Mouse (Mus musculus) erythroblast, embryonic 14.5 days (primary cell): Measurements from ENCODE around the gene Mcoln2. TPM values are rescaled to one million over a fixed set of nuclear protein-coding genes. Genes with fewer than 3 reads are reported as not detected.

Experiments
- H3K27me3 ChIP-seq: 2 replicates; pipeline ENCODE4 v1.6.1; 2012; ENCODE audit warnings: inconsistent platforms; ENCODE audit not compliant: control insufficient read depth
- H3K36me3 ChIP-seq: 2 replicates; pipeline ENCODE4 v1.6.1; 2012; ENCODE audit warnings: mild to moderate bottlenecking, inconsistent platforms; ENCODE audit not compliant: control insufficient read depth
- H3K4me1 ChIP-seq: 2 replicates; pipeline ENCODE4 v1.6.1; 2012; ENCODE audit warnings: inconsistent platforms; ENCODE audit not compliant: control insufficient read depth
- H3K4me3 ChIP-seq: replicated peaks from 2 replicates; pipeline ENCODE3; 2012; ENCODE audit warnings: moderate library complexity, mild to moderate bottlenecking, inconsistent platforms
- H3K9me3 ChIP-seq: 2 replicates; pipeline ENCODE4 v1.6.1; 2012; ENCODE audit warnings: low read length, inconsistent platforms, mixed read lengths; ENCODE audit not compliant: control insufficient read depth
- GATA1 ChIP-seq: IDR thresholded peaks from 2 replicates; pipeline ENCODE4 v1.6.1; 2012; ENCODE audit warnings: low read length, inconsistent platforms, mixed read lengths
- TAL1 ChIP-seq: IDR thresholded peaks from 3 replicates; pipeline ENCODE4 v1.6.1; 2012; ENCODE audit warnings: low read length, inconsistent platforms, mixed read lengths
- polyA plus RNA-seq: library from polyadenylated mRNA; stranded (reverse); fragments of >175 nt; gene quantifications from 2 replicates; pipeline ENCODE4 v1.2.3, GENCODE M21; 2012

Gene Mcoln2
- polyA plus RNA-seq, 1 experiment, result not detected

GRCm38 (mm10) chr3:146152913-146153312 lies 3.3 kb downstream of the Mcoln2 start:
- Histone ChIP-seq H3K9me3 (no peaks in the 10 kb centered on the region), H3K27me3 (peaks cover 18% of the 10 kb centered on the region), H3K36me3 (no peaks in the 10 kb centered on the region), H3K4me3 (no peak overlapping the region), H3K4me1 (peaks cover 4% of the 10 kb centered on the region)
- TF ChIP-seq GATA1 (no peak), TAL1 (no peak)

GRCm38 (mm10) chr3:146153862-146154611 lies 4.4 kb downstream of the Mcoln2 start:
- Histone ChIP-seq H3K27me3 (peaks cover 17% of the 10 kb centered on the region), H3K9me3 (no peaks in the 10 kb centered on the region), H3K4me3 (no peak overlapping the region), H3K4me1 (peaks cover 4% of the 10 kb centered on the region), H3K36me3 (no peaks in the 10 kb centered on the region)
- TF ChIP-seq TAL1 (no peak), GATA1 (no peak)

- no peak for TF ChIP-seq TAL1
- no peak for TF ChIP-seq GATA1
- Histone ChIP-seq H3K9me3 (no peaks in the 10 kb centered on the region), H3K4me1 (no peaks in the 10 kb centered on the region), H3K27me3 (no peaks in the 10 kb centered on the region), H3K36me3 (no peaks in the 10 kb centered on the region), H3K4me3 (no peak overlapping the region)
These were observed 6.3 kb downstream of the Mcoln2 start for GRCm38 (mm10) chr3:146155628-146156576.

- no peak for TF ChIP-seq TAL1
- no peak for TF ChIP-seq GATA1
- Histone ChIP-seq H3K4me1 (no peaks in the 10 kb centered on the region), H3K36me3 (no peaks in the 10 kb centered on the region), H3K27me3 (no peaks in the 10 kb centered on the region), H3K9me3 (no peaks in the 10 kb centered on the region), H3K4me3 (no peak overlapping the region)
These were observed 7.2 kb downstream of the Mcoln2 start for GRCm38 (mm10) chr3:146156811-146157210.

- no peak for TF ChIP-seq GATA1
- TF ChIP-seq TAL1, result no peak
- no peaks in the 10 kb centered on the region for H3K9me3 ChIP-seq
- no peak overlapping the region for H3K4me3 ChIP-seq
- H3K36me3 ChIP-seq, result no peaks in the 10 kb centered on the region
- no peaks in the 10 kb centered on the region for H3K4me1 ChIP-seq
- H3K27me3 ChIP-seq, result no peaks in the 10 kb centered on the region
These were observed 8.4 kb downstream of the Mcoln2 start for GRCm38 (mm10) chr3:146158039-146158438.

GRCm38 (mm10) chr3:146159360-146159759 lies 9.7 kb downstream of the Mcoln2 start:
- H3K36me3 ChIP-seq, result no peaks in the 10 kb centered on the region
- TF ChIP-seq GATA1, result no peak
- TF ChIP-seq TAL1, result no peak
- H3K4me3 ChIP-seq, result no peak overlapping the region
- no peaks in the 10 kb centered on the region for H3K4me1 ChIP-seq
- no peaks in the 10 kb centered on the region for H3K9me3 ChIP-seq
- no peaks in the 10 kb centered on the region for H3K27me3 ChIP-seq

- Histone ChIP-seq H3K36me3 (no peaks in the 10 kb centered on the region; the same call in 1 of the 2 replicates), H3K4me3 (no peak overlapping the region), H3K9me3 (no peaks in the 10 kb centered on the region), H3K4me1 (no peaks in the 10 kb centered on the region), H3K27me3 (no peaks in the 10 kb centered on the region)
- TF ChIP-seq GATA1 (no peak), TAL1 (no peak)
These were observed 12.6 kb downstream of the Mcoln2 start for GRCm38 (mm10) chr3:146162197-146162596.

- H3K9me3 ChIP-seq, result no peaks in the 10 kb centered on the region
- TF ChIP-seq TAL1, result no peak
- no peak for TF ChIP-seq GATA1
- no peak overlapping the region for H3K4me3 ChIP-seq
These were observed 19.7 kb downstream of the Mcoln2 start for GRCm38 (mm10) chr3:146169356-146169755.

GRCm38 (mm10) chr3:146173030-146173429 lies 23.4 kb downstream of the Mcoln2 start:
- Histone ChIP-seq H3K9me3 (no peaks in the 10 kb centered on the region), H3K36me3 (no peaks in the 10 kb centered on the region), H3K4me1 (no peaks in the 10 kb centered on the region; the same call in 1 of the 2 replicates), H3K4me3 (no peak overlapping the region), H3K27me3 (no peaks in the 10 kb centered on the region)
- TF ChIP-seq GATA1 (no peak), TAL1 (no peak)

More at GRCm38 (mm10) chr3:146169356-146169755, 19.7 kb downstream of the Mcoln2 start:
- H3K27me3 ChIP-seq, result no peaks in the 10 kb centered on the region
- no peaks in the 10 kb centered on the region for H3K4me1 ChIP-seq
- no peaks in the 10 kb centered on the region; the same call in 1 of the 2 replicates for H3K36me3 ChIP-seq
